Mouse (Mus musculus): ENCODE data around the gene Egflam. TPM values are rescaled to one million over a fixed set of nuclear protein-coding genes. Genes with fewer than 3 reads are reported as not detected.

Egflam gene
- polyA plus RNA-seq, 1 experiment from 2014 or later: 18.0 TPM

DNA sequence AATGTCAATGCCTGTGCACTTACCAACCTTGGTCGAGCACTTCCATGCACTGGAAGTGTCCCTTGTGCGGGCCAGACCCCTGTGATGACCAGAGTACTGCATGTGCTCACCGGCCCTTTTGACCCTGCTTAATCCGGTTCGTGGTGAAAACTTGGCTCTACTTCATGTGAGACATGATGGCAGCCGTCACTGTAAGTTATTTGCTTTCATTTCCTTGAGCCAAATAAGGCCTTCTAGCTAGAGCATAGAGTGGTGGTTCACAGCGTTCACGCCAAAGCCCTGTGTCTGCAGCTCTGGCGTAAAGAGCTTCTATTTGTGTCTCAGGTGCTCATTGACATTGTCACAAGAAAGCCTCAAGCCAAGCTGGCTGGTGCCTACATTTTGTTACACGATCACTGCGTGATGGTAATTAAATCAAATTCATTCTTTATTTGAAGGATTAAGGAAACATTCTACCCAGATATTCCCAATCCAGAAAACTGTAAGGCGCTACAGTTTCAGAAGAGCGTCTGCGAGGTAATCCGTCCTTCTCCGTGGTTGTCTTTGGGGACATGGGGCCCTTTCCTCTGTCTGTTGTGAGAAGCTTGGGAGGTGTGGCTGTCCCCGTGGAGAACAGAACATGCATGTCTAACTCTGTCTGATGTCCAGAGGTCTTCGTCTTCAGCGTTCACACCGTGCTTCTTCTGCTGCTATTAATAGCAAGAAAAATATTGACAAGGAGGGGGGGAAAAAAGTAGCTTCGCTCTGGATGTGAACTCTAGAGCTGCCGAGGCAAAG lies 208.3 kb downstream of the Egflam start:
- no peak for ATAC-seq (ENCODE audit: insufficient read depth)
- peaks cover 41% of the 10 kb centered on the region for H3K36me3 ChIP-seq (ENCODE audit: insufficient read depth)
- no peak overlapping the region for H3K4me3 ChIP-seq (ENCODE audit: low read depth, low read length)
- no peak for TF ChIP-seq CTCF (IDR thresholded peaks at IDR 0.05; ENCODE audit: low read depth)
- no peak overlapping the region for H3K27ac ChIP-seq (ENCODE audit: low read depth)
- H3K4me2 ChIP-seq: no peak overlapping the region
- WGBS: 71% methylated on average over 22 of the region's 22 CpGs
- H3K9ac ChIP-seq: no peak overlapping the region
- peaks cover 7% of the 10 kb centered on the region; the same call in 1 of the 2 replicates for H3K4me1 ChIP-seq (ENCODE audit: insufficient read depth)
- DNase-seq: peak; percentile 52
- no peaks in the 10 kb centered on the region for H3K9me3 ChIP-seq (ENCODE audit: low read depth, low read length)
- no peaks in the 10 kb centered on the region for H3K27me3 ChIP-seq (ENCODE audit: insufficient read depth, low read length)

DNA sequence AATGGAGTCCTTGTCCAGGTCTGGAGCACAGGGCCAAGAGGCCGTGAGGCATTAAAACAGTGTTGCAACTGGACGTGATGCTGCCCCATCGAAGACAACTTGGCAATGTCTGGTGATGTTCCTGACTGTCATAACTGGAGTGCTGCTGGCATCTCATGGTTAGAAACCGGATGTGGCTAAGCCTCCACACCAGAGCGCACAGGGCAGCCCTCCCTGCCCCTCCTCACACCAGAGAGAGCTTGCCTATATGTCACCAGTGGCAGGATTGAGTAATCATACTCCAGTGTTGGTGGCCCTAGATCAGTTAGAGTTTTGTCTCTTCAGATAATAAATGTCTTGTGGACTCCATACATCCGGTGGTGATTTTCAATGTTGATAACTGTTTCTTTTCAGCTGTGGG lies 210.5 kb downstream of the Egflam start:
- no peak for ATAC-seq (ENCODE audit: insufficient read depth)
- Histone ChIP-seq H3K4me1 (ENCODE audit: insufficient read depth) (no peaks in the 10 kb centered on the region), H3K9me3 (ENCODE audit: low read depth, low read length) (no peaks in the 10 kb centered on the region), H3K27ac (ENCODE audit: low read depth) (no peak overlapping the region), H3K27me3 (ENCODE audit: insufficient read depth, low read length) (no peaks in the 10 kb centered on the region), H3K9ac (no peak overlapping the region), H3K4me3 (ENCODE audit: low read depth, low read length) (no peak overlapping the region), H3K4me2 (no peak overlapping the region), H3K36me3 (ENCODE audit: insufficient read depth) (peaks cover 43% of the 10 kb centered on the region)
- WGBS: 83% methylated on average over 6 of the region's 6 CpGs
- no peak for TF ChIP-seq CTCF (IDR thresholded peaks at IDR 0.05; ENCODE audit: low read depth)
- no peak for DNase-seq

DNA sequence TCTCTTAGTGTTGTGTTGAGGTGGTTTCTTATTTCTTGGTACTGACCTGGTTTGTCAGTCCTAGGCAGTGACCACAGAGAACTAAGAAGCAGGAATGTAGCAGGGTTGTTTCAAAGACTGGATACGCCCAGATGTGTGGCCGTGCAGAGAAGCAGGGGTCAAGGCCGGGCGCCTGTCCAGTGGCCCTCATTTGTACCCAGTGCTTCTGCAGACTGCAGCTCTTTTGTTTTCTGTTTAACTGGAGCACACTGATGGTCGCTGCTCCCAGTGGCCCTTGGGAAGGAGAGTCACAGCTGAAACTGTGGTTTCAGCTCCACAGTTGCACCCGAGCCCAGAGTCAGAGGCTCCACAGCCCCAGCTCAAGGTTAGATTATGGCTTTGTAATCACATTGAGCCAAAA lies 217.6 kb downstream of the Egflam start:
- Histone ChIP-seq H3K4me1 (ENCODE audit: insufficient read depth) (no peaks in the 10 kb centered on the region), H3K9ac (no peak overlapping the region), H3K9me3 (ENCODE audit: low read depth, low read length) (no peaks in the 10 kb centered on the region), H3K27ac (ENCODE audit: low read depth) (no peak overlapping the region), H3K4me2 (no peak overlapping the region), H3K27me3 (ENCODE audit: insufficient read depth, low read length) (no peaks in the 10 kb centered on the region), H3K36me3 (ENCODE audit: insufficient read depth) (peaks cover 34% of the 10 kb centered on the region), H3K4me3 (ENCODE audit: low read depth, low read length) (no peak overlapping the region)
- WGBS: 78% methylated on average over 6 of the region's 6 CpGs
- no peak for TF ChIP-seq CTCF (IDR thresholded peaks at IDR 0.05; ENCODE audit: low read depth)
- ATAC-seq (ENCODE audit: insufficient read depth): no peak
- DNase-seq: no peak

- Histone ChIP-seq H3K9me3 (ENCODE audit: low read depth, low read length) (no peaks in the 10 kb centered on the region), H3K4me1 (ENCODE audit: insufficient read depth) (no peaks in the 10 kb centered on the region; the same call in 1 of the 2 replicates), H3K36me3 (ENCODE audit: insufficient read depth) (peaks cover 34% of the 10 kb centered on the region), H3K9ac (no peak overlapping the region), H3K27ac (ENCODE audit: low read depth) (no peak overlapping the region), H3K4me2 (no peak overlapping the region), H3K27me3 (ENCODE audit: insufficient read depth, low read length) (no peaks in the 10 kb centered on the region), H3K4me3 (ENCODE audit: low read depth, low read length) (no peak overlapping the region)
- TF ChIP-seq CTCF (IDR thresholded peaks at IDR 0.05; ENCODE audit: low read depth): no peak
- WGBS: 81% methylated on average over 8 of the region's 8 CpGs
- ATAC-seq (ENCODE audit: insufficient read depth): no peak
- no peak for DNase-seq
Measured at GRCm38 (mm10) chr15:7173776-7174175, 224.4 kb downstream of the Egflam start.

- Histone ChIP-seq H3K4me2 (no peak overlapping the region), H3K36me3 (ENCODE audit: insufficient read depth) (peaks cover 34% of the 10 kb centered on the region), H3K27ac (ENCODE audit: low read depth) (no peak overlapping the region), H3K4me3 (ENCODE audit: low read depth, low read length) (no peak overlapping the region), H3K27me3 (ENCODE audit: insufficient read depth, low read length) (no peaks in the 10 kb centered on the region), H3K9ac (no peak overlapping the region), H3K9me3 (ENCODE audit: low read depth, low read length) (no peaks in the 10 kb centered on the region), H3K4me1 (ENCODE audit: insufficient read depth) (no peaks in the 10 kb centered on the region; the same call in 1 of the 2 replicates)
- WGBS: 81% methylated on average over 7 of the region's 7 CpGs
- no peak for DNase-seq
- no peak for TF ChIP-seq CTCF (IDR thresholded peaks at IDR 0.05; ENCODE audit: low read depth)
- ATAC-seq (ENCODE audit: insufficient read depth): no peak
Measured at GRCm38 (mm10) chr15:7173346-7173745, 224.8 kb downstream of the Egflam start.

DNA sequence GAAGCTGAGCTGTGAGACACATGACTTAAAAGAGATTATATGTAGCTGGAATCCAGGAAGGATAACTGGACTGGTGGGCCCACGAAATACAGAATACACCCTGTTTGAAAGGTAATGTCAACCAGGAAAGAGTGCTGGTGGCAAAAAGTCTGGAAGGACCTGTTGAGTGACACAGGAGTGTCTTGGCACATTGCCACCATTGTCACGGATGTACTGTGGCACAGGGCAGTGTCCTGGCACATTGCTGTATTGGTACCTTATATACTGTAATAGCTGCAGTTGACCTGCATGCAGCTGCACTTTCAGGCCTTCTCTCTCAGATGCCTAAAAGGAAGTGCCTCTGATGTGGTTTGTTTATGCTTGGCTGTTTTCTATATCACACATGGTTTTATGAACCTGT lies 225.3 kb downstream of the Egflam start:
- Histone ChIP-seq H3K27ac (ENCODE audit: low read depth) (no peak overlapping the region), H3K4me3 (ENCODE audit: low read depth, low read length) (no peak overlapping the region), H3K9me3 (ENCODE audit: low read depth, low read length) (no peaks in the 10 kb centered on the region), H3K4me1 (ENCODE audit: insufficient read depth) (no peaks in the 10 kb centered on the region; the same call in 1 of the 2 replicates), H3K36me3 (ENCODE audit: insufficient read depth) (peaks cover 36% of the 10 kb centered on the region), H3K4me2 (no peak overlapping the region), H3K27me3 (ENCODE audit: insufficient read depth, low read length) (no peaks in the 10 kb centered on the region), H3K9ac (no peak overlapping the region)
- 31% methylated on average over 2 of the region's 2 CpGs for WGBS
- DNase-seq (peak; percentile 40), ATAC-seq (ENCODE audit: insufficient read depth) (no peak)
- no peak for TF ChIP-seq CTCF (IDR thresholded peaks at IDR 0.05; ENCODE audit: low read depth)

DNA sequence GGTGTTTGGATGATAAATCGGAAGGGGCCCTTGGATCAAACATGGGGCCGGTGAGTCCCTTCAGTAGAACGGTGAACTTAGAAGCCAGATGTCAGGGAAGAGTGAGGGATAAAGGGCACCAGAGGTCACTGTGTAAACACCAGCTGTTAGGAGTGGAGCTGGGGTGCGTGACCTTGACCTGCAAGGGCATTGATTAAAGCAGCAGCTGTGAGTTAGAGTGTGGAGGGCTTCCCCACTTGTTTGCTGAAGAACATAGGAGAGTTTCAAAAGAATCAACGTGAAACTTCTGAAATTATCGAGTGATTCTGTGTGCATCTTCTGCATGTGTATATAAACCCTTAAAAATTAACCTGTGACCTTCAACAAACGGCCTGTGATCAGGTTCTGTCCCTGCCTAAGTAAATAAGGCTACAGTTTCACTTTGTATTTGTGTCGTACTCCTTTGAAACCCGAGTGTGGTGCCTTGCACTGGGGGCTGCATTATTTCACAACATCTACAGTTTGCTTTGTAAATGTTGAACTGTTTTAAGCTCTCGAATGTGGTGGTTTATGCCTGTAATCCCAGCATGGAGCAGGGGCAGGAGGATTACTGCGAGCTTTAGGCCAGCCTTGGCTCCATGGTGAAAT lies 230.2 kb downstream of the Egflam start:
- Histone ChIP-seq H3K9me3 (ENCODE audit: low read depth, low read length) (no peaks in the 10 kb centered on the region), H3K4me1 (ENCODE audit: insufficient read depth) (no peaks in the 10 kb centered on the region; the same call in 1 of the 2 replicates), H3K4me3 (ENCODE audit: low read depth, low read length) (no peak overlapping the region), H3K27me3 (ENCODE audit: insufficient read depth, low read length) (no peaks in the 10 kb centered on the region), H3K9ac (no peak overlapping the region), H3K27ac (ENCODE audit: low read depth) (no peak overlapping the region), H3K36me3 (ENCODE audit: insufficient read depth) (peaks cover 40% of the 10 kb centered on the region), H3K4me2 (no peak overlapping the region)
- DNase-seq: no peak
- ATAC-seq (ENCODE audit: insufficient read depth): no peak
- 46% methylated on average over 11 of the region's 11 CpGs for WGBS
- TF ChIP-seq CTCF (IDR thresholded peaks at IDR 0.05; ENCODE audit: low read depth): no peak

Data from lung, embryonic 14.5 days (tissue).